Mouse (Mus musculus) right cerebral cortex, adult 18-20 months (tissue): ENCODE measurements at regions not wholly inside any gene's neighbourhood (a gene's known extent, or its start where the extent isn't known, plus 50 kb on each side); places are given as distances from the start of the nearest gene placed in this dataset.

ENCODE experiments used
- DNase-seq: peaks from one replicate; pipeline ENCODE4 v3.0.0; 2022; ENCODE audit warnings: mixed read lengths

DNA sequence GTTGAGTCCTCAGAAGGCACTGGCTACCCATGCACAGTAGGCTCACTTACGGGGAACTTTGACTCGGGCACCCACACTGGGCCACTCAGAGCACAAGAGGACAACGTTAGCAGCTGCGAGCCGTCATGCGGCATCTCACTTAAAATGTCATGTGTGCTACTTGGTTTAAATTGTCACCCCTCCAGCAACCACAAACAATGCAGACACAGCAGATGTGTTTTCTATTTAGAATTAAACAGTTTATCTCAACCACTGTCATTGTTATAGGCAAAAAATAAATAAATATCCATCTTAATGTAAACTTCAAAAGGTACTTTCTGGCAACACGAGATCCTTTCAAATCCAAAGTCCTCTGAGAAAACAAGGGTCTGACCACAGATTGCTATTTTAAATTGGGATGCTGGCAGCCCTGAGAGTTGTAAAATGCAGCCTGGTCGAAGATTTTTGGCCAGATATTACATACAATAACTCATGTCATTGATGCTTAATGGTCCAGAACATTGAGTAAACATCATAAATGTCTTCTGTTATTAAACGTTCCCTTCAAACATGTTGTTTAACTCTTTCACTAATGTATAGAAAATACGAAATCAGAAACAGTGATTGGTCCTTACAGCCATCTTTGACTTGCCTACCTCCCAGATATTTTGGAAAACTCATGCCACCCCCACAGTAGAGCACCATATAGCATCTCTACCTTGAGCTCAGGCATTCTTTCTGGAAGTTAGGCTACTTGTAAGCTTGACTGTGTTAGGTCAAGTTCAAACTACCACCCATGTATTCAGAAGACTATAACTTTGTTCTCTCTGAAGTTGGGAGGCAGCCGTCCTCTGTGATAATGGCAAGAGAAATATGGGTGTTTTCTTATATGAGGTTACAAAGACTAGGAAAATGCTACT lies 232.8 kb upstream of the Tcf21 start:
- DNase-seq: no peak

DNA sequence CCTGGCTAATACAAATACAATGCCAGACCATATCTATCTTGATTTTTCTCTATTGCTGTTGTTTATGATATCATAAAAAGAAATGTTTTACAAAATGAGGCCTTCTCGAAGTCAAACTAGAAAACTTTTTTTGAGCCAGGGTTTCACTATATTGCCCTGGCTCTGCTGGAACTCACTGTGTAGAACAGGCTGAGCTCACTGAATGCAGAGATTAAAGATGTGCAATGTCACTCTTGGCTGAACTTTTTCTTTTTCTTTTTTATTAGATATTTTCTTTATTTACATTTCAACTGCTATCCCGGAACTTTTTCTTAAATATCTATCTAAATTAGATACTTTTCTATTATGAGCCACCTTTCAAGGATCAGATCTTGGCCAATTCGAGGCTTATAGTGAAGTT lies 224.5 kb upstream of the Tcf21 start:
- no peak for DNase-seq

DNA sequence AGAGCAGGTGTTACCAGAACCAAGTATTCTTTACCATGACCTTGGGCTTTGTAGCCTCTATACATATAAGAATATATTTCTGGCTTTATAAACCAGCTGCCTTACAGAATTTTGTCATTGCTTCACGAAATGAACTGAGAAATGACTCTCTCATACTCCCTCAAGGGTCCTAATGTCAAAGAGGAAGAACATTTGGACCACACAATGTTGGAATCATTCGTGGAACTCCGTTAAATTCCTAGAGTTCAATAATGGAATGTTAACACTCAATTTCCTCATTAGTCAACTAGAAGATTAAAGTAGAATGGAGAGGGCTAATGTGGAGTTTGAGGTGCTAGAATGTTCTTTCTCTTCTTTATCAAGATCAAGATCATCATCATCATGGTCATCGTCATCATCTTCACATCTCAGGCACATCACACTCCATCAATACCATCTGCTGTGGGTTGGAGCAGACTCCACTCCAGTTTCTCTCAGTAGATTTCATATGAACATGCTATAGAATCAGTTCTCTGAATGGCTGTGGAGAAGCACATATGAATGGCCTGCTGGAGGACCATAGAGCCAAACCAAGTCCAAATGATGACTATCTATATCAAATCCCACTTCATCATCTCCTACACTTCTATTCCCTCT lies 211.6 kb upstream of the Tcf21 start:
- no peak for DNase-seq

DNA sequence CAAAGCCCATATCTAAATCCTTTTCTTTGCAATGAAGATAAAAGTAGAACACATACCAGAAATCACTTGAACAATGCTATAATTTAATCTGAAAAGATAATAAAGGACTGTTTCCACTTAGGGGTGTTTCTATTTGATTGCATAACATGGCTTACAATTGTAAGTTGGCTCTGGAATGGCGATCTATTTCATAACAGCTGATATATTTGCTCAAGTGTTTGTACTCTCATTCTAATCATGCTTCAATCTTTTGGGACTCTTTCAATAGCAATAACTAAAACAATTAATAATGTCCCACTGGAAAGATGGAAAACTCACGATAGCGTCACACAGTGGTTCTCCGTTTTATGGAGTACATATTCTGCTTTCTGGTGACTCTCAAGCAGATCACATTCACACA lies 208.0 kb upstream of the Tcf21 start:
- no peak for DNase-seq

DNA sequence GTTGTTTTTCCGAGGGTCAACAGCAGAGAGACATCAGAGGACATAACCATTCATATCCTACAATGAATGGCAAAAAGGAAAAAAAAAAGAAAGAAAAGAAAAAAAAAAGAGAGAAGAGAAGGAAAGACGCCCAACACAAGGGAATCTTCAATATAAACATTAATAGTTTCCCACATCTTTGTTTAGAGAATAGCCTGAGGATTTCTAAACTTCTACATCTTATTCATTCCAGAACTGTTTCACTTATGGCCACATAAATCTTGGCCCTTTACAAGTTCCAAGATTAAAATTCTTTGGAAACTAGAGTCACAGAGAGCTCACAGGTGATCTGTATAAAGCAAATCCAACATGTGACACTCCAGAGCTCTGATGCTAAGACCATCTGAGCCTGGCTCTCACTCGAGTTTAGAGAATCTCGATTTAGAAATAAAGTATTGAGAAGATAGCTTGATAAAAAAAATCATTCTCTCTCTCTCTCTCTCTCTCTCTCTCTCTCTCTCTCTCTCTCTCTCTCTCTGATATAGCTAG lies 197.2 kb upstream of the Tcf21 start:
- DNase-seq: no peak

DNA sequence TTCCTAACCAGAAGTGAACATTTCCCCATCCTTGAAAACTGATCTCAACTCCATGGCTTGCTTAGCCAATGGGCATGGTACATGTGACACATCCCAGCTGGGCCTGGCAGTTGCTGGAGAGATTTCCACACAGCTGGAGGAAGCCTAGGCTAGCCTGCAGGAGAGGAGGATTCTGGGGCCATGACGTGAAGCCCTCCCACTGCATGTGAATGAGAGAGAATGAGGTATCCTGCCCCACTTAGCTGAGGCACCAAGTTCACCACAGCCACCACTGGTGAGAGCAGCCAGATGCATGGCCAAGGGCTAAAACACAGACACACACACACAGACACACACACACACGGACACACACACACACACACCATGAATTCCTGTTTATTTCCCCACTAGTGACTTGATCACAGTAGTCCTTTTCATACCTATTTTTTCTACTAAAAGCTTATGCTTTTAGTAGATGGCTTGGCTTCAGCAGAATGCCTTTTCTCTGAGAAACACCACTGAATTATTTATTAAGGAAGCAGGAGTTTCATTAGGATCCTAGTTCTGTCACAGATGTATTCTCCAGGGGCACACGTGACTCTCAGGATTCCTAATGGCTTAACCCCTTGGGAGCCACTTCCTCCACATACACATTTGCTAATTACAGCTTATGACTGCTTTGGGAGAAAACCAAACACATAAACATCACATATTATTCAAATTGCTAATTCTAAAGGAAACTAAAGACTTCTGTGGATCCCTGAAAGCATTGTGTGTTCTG lies 196.1 kb upstream of the Tcf21 start:
- DNase-seq: no peak

DNA sequence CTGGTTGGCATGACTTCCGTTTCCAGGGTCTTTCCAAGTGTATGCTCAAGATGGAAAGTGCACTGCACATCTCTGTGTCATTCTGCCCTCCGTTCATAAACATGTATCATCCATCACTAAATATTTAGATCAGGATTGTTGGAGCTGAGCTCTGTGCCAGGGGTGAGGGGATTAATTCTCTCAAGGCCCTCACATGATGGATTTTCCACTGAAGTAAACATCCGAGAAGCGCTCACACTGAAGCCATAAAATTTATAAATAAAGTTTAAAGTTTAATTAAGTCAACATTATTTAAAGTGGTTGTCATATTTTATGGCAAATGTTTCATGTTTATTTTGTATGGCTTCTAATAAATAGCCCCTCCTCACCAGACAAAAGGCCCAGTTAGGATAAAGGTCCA lies 190.7 kb upstream of the Tcf21 start:
- DNase-seq: no peak

DNA sequence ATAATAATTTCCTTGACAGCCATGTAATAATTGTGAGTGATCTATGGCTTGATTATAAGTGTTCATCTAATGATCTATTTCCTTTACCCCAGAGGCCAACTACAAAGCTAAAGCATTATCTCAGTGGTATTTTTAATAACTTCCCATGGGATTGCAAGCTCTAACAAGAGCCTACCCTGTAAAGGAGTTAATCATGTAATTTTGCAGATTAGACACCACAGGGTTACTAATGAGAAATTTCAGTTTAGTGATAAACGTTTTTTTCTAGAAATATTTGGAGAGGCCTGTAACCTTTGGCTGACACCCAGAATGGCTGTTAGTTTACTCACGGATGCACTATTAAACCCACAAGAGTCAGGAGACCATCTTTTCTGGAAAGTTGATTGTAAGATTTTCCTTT lies 190.2 kb upstream of the Tcf21 start:
- no peak for DNase-seq

DNA sequence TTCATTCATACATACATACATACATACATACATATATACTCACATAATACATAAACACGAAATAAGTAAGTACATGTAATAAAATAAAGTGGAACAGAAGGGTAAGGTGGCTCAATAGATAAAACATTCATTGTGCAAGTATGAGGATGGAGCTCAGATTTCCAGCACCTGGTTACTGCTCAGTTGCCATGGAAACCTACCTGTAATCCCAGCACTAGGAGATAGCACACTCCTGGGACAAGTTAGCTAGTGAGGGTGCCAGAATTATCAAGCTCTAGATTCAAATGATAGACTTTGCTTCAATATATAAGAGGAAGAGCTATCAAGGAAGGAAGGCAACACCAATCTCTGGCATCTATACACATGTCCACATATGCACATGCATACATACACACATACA lies 184.8 kb upstream of the Tcf21 start:
- DNase-seq: no peak

DNA sequence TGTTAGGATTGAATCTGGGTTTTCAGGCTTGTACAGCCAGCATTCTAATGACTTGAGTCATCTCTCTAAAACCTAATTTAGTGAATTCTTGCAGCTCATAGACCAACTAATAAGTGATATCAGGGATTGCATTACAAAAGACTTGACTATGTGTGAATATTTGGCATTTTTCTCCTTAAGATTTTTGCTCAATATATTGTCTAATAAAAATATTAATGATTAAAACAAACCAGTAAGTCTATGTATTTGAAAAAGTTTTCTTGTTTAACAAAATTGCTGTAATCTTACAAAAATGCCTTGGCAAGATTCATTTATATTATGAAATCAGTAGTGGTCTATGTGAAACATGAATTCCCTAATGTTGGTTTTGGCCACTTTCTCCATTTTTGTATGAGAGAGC lies 183.7 kb upstream of the Tcf21 start:
- DNase-seq: no peak

DNA sequence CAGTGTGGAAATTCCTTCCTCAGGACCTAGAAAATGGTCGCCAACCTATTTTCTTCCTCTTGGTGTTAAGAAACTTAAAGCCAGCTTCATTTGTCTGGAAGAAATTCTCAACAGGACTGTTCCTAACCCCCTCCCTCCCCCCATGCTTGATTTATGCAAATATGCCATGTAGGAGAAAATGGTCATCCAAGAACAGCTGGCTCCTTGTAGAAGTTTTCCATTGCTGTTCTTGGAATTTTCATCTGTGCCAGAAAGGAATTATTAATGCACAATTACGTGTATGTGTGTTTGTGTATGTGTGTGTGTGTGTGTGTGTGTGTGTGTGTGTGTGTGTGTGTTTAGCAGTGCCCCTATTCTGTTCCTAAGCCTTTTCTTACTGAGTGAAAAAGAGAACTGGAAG lies 178.6 kb upstream of the Tcf21 start:
- DNase-seq: no peak

DNA sequence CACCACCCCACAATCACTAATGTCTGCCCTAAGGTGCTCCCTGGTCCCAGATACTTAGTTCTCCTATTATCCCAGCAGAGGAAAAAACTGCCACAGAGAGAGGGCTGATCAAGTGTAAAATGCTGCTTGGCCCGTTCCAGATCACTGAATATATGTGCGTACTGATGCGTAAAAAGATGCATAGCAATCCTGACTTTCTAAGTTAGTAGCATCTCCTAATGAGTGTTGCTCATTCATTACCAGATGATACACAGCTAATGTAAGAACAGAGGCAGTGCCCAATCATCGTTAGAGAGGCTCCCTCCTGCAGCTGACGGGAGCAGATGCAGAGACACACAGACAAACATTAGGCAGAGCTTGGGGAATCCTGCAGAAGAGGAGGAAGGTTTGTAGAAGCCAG lies 177.6 kb upstream of the Tcf21 start:
- DNase-seq: no peak

DNA sequence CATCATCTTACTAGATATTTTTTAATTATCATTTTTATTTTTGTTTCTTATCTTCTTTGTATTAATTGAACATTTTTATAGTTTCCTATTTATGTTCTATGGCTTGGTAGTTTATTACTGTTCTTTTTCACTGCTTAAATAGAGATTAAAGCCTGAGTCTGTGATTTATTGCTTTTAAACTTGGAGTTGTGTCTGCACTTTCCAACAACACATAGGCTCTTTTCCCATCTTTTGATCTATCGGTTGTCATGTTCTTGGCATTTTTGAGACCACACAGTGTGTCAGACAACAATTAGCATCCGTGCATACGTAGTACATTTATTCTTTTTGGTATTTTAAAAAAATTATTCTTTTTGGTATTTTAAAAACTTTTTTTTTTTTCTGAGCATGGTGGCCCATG lies 173.2 kb upstream of the Tcf21 start:
- DNase-seq: no peak

DNA sequence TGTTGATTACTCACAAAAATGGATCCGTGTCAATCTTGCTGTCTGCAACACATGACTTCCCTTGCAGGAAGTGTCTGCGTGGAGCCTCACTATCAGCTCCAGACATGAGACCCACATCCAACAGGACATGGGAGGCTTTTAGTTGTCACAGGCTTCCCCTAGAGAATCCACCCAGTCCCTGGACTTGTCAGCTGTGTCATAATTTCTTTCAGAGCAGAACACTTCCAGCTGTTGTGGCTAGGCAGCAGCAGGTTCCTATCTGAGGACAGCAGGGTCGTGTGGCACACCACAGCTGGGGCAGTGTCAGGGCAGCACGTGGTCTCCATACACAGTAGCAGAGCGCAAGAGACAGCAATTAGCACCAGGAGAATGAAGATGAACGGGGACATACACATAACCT lies 161.8 kb upstream of the Tcf21 start:
- no peak for DNase-seq

DNA sequence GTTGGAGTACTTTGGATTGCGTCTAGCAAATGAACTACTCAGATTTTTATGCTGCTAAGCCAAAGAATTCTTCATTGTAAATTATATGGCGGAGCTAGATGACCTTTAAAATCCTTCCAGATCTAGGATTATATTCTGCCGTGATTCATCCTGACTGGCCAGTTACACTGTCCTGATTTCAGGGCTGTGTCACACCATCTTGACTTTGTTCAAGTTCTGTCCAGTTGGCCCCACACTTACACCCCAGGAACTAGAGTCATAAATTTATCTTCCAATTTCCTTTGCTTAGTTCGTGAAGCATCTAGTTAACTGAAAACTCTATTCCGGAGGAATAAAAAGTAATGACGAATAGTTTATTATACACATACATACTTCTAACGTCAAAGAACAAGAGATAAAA lies 158.5 kb upstream of the Tcf21 start:
- no peak for DNase-seq

DNA sequence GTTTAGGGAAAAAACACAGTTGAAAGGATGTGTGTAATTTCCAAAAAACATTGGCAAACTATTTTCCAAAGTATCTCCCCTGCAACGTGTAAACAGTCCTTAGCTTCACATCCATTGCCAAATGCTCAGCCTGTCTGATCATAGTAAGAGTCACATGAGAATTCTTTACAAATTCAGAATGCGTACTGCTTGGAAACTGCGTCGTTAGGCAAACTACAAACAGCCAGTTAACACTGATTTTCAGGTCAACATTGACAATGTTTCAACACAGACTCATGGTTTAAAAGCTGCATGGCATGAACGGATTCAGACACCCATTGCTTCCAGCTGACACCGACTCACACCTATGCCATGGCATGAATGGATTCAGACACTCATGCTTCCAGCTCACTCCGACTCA lies 137.0 kb upstream of the Tcf21 start:
- no peak for DNase-seq

DNA sequence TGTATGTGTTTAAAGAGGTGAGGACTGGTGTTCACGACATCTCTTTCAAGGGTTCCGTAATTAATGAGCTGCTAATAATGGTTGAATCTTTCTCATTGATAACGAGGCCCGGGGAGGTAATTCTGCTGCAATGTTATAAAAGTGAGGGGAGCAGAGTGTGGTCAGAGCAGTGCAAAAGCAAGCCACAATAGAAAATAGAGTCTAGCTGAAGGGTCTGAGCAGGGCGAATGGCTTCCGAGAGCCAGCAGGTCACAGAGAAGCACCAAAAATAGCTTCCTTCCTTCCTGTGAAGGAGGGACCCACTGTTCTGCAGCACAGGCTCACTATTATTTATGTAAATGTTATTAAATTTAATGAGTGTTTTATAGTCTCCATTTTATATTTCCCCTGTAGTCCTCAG lies 133.3 kb upstream of the Tcf21 start:
- no peak for DNase-seq

DNA sequence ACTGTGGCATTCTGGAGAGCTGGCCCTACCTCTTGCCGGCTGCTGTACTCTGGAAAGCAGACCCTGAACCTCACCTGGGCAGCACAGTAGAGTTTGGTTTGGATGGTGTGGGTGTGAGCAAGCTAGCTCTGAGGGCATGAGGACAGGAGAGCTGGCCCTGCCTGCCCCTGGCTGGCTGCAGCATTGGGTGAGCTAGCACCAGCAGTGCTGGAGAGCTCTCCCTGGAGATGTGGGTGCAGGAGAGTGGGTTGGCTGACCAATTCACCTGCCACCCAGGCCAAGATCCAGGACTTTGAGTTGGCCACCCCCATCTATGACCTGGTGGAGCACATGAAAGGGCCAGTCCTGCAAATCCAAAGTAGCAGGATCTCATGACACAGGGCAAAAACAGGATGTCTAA lies 124.3 kb upstream of the Tcf21 start:
- no peak for DNase-seq

DNA sequence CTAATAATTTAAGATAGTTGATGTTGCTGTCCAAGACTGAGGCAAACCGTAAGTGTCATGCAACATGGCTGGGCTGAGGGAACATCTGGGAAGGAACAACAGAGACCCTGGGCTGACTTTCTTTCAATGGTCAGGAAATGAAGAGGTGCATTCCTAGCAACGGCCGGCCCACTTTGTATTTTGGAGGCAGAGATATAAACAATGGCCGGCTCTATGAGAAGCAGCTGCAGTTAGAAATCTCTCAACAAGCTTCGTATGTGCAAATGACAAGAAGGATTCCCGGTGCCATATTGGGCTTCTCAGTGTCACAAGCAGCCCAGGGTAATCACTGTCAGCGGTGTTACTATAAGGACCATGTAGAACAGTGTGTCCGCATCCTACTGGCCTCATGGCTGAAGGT lies 108.0 kb upstream of the Tcf21 start:
- no peak for DNase-seq

DNA sequence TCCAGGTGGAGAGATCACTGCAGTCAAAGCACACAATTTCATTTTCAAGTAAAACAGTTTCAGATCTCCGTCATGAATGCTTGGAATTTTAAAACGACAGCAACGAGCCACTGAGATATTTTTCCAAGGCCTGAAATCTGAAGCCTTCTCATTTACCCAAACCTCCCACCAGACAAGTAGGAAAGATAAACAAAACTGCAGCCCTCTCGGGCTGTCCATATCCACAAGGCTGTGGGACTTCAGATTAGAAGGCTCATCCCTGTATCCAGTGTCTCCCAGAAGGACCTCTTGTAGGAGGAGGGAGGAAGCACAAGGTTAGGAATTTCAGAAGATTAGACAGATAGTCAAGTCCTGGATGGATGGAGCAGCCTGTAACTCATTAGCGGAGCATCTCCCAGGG lies 106.1 kb upstream of the Tcf21 start:
- DNase-seq: no peak

DNA sequence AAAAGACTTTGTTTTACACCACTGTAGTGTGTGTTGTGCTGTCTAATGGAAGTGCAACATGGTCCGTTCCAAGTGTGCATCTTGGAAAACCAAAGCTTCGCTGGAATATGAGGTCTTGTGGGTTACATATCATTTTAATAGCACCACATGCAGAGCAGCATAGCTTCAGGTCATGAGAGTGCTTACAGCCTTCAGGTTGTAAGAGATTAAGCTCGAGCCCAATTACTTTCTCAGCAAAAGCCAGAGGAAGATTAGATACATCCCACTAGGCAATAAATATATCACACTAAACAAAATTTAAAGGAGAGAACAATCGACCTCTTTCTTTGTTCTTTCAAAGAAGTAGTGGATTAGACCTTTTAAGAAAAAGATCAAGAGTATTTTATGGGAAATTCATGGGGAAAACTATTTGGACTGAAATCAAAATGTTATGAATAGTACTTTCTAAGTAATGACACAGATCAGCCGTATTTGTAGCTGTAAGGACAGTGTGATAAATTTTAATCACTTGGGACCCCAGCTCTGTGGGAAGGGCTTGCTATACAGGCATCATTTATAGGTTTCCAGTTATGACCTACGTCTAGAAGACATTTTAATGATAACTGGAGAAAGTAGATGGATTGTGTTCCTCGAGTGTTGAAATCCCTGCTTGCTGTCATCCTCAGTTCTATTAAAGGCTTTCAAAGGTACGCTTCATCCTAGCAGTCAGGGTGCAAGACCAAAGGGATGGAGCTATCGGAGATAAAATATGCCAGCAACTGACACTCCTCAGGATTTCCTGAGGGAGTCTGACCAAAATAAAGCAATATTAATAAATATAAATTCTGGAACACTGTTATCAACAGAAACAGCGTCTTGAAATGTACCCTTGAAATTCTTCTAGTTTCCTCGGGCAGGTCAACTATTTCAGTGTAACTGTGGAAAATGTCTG lies 101.3 kb upstream of the Tcf21 start:
- DNase-seq: no peak

DNA sequence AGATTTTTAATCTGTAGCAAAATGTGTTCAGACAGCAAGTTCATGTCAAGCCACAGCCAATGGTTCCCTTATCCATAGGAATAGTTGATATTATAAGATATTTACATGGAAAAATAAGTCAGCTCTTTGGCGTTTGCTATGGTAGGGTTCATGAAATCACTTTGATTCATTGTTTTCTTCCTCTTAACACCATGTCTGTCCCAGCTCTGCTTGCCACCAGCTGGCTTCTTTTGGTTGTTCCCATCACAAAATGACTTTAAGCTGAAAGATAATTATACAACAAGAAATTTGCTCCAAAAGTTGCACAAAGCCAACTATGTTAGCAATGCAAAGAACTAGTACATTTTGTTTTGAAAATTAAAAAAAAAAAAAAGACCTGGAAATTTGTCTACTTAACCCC lies 99.9 kb upstream of the Tcf21 start:
- DNase-seq: no peak

DNA sequence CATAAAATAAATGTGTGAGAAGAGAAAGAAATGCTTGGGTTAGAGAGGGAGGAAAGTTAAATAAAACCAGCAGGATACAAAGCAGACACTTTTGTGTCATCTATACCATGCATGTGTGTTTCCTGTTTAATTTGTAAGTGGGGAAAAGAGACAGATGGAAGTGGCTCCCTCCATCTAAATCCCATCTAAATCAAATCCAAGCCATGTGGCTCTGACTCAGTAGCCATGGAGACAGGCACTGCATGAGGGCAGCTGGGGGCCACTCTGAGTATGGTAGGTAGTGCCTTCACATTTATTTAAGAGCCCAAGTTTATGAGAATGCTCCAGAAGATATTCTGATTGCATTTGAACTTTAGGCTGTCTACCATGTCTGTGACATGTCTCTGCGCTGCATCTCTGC lies 97.8 kb upstream of the Tcf21 start:
- DNase-seq: no peak
